Mouse (Mus musculus): ENCODE measurements around the gene Zcchc18. TPM values are rescaled to one million over a fixed set of nuclear protein-coding genes. Genes with fewer than 3 reads are reported as not detected.
A peak's percentile ranks its signal among the peaks of the same experiment; 100 is the strongest.
"Not testable (repeated sequence)": the region's sequence is repeated elsewhere in the genome, so short reads cannot be mapped to it uniquely, and the experiment has no call there.

The Zcchc18 gene
- polyA plus RNA-seq (2015; fragmentation: Nextera tagmentation; extraction: Ambion mirVana), result 1.9 and 2.0 TPM in 2 replicates

GRCm38 (mm10) chrX:136992978-136993547 lies at the start of gene Zcchc18:
Gene Zcchc18, plus strand, starts transcription at chrX:136993155.
- Histone ChIP-seq H3K4me3 (ENCODE audit: low read length) (peak within 1 kb of the TSS; percentile 30), H3K36me3 (ENCODE audit: control insufficient read depth, insufficient read depth) (no peaks in the 10 kb centered on the region), H3K9me3 (replicated peaks; ENCODE audit: control insufficient read depth, low read length) (no peaks in the 10 kb centered on the region), H3K4me2 (ENCODE audit: low read depth, low read length) (peak within 1 kb of the TSS; percentile 52), H3K9ac (ENCODE audit: low read length) (no peak within 1 kb of the TSS), H3K27ac (ENCODE audit: low read length) (no peak within 1 kb of the TSS), H3K27me3 (ENCODE audit: control insufficient read depth, insufficient read depth, low read length) (peaks cover 3% of the 10 kb centered on the region; the same call in 1 of the 2 replicates), H3K4me1 (ENCODE audit: control insufficient read depth, insufficient read depth, low read length) (no peaks in the 10 kb centered on the region)
- 11% methylated on average over 26 of the region's 26 CpGs for WGBS
- peak; percentile 92 for ATAC-seq (replicated peaks; ENCODE audit: extremely low read depth, insufficient read depth, low FRiP score)

GRCm38 (mm10) chrX:136957583-136958279 lies 35.2 kb upstream of the Zcchc18 start:
- Histone ChIP-seq H3K4me3 (ENCODE audit: low read length) (peak overlapping the region; percentile 33), H3K4me2 (ENCODE audit: low read depth, low read length) (peak overlapping the region; percentile 60)
- ATAC-seq (replicated peaks; ENCODE audit: extremely low read depth, insufficient read depth, low FRiP score), result peak; percentile 75
- not testable (repeated sequence) for H3K9me3 ChIP-seq (replicated peaks; ENCODE audit: control insufficient read depth, low read length); H3K4me1 ChIP-seq (ENCODE audit: control insufficient read depth, insufficient read depth, low read length); H3K36me3 ChIP-seq (ENCODE audit: control insufficient read depth, insufficient read depth); H3K9ac ChIP-seq (ENCODE audit: low read length); H3K27ac ChIP-seq (ENCODE audit: low read length); H3K27me3 ChIP-seq (ENCODE audit: control insufficient read depth, insufficient read depth, low read length)
- 20% methylated on average over 13 of the region's 13 CpGs for WGBS

- 50% methylated on average over 5 of the region's 5 CpGs for WGBS
- ATAC-seq (replicated peaks; ENCODE audit: extremely low read depth, insufficient read depth, low FRiP score), result not testable (repeated sequence)
Measured at GRCm38 (mm10) chrX:136958300-136958699, 34.7 kb upstream of the Zcchc18 start.

DNA sequence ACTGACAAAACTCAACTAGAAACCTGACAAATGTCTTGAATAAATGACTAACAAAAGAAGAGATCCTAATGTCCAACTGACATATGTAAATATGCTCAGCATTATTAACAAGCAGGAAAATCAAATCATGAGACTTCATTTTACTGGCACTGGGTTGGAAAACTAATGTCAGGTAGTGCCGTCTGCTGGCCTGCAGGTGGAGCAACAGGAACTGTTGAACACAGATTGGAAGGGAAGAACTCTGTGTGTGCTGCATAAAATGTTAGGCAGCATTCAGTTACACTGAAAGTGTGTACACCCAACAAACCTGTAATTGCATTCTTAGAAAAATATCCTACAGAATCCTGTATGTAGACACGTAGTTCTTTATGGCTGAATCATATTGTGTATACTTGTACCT lies 33.3 kb upstream of the Zcchc18 start:
- H3K27ac ChIP-seq (ENCODE audit: low read length), result no peak overlapping the region
- ATAC-seq (replicated peaks; ENCODE audit: extremely low read depth, insufficient read depth, low FRiP score), result no peak
- no peaks in the 10 kb centered on the region for H3K27me3 ChIP-seq (ENCODE audit: control insufficient read depth, insufficient read depth, low read length)
- H3K4me3 ChIP-seq (ENCODE audit: low read length), result no peak overlapping the region
- 26% methylated on average over 2 of the region's 2 CpGs for WGBS
- 0 out of 2 replicates have a peak, but pooled peaks cover 4% of the 10 kb centered on the region for H3K9me3 ChIP-seq (replicated peaks; ENCODE audit: control insufficient read depth, low read length)
- no peaks in the 10 kb centered on the region for H3K4me1 ChIP-seq (ENCODE audit: control insufficient read depth, insufficient read depth, low read length)
- H3K9ac ChIP-seq (ENCODE audit: low read length), result no peak overlapping the region
- no peaks in the 10 kb centered on the region for H3K36me3 ChIP-seq (ENCODE audit: control insufficient read depth, insufficient read depth)
- no peak overlapping the region for H3K4me2 ChIP-seq (ENCODE audit: low read depth, low read length)

More at GRCm38 (mm10) chrX:136958300-136958699, 34.7 kb upstream of the Zcchc18 start:
- H3K4me1 ChIP-seq (ENCODE audit: control insufficient read depth, insufficient read depth, low read length); H3K9me3 ChIP-seq (replicated peaks; ENCODE audit: control insufficient read depth, low read length); H3K9ac ChIP-seq (ENCODE audit: low read length); H3K27me3 ChIP-seq (ENCODE audit: control insufficient read depth, insufficient read depth, low read length); H3K27ac ChIP-seq (ENCODE audit: low read length); H3K36me3 ChIP-seq (ENCODE audit: control insufficient read depth, insufficient read depth): not testable (repeated sequence)
- H3K4me2 ChIP-seq (ENCODE audit: low read depth, low read length), result peak overlapping the region; percentile 60
- H3K4me3 ChIP-seq (ENCODE audit: low read length), result peak overlapping the region; percentile 33

GRCm38 (mm10) chrX:136975397-136975796 lies 17.6 kb upstream of the Zcchc18 start, which contains the start of gene Tmsb15b2:
Gene Tmsb15b2, minus strand, starts transcription at chrX:136975497.
- WGBS, result 82% methylated on average over 6 of the region's 6 CpGs
- H3K9ac ChIP-seq (ENCODE audit: low read length), result peak within 1 kb of the TSS; percentile 66

DNA sequence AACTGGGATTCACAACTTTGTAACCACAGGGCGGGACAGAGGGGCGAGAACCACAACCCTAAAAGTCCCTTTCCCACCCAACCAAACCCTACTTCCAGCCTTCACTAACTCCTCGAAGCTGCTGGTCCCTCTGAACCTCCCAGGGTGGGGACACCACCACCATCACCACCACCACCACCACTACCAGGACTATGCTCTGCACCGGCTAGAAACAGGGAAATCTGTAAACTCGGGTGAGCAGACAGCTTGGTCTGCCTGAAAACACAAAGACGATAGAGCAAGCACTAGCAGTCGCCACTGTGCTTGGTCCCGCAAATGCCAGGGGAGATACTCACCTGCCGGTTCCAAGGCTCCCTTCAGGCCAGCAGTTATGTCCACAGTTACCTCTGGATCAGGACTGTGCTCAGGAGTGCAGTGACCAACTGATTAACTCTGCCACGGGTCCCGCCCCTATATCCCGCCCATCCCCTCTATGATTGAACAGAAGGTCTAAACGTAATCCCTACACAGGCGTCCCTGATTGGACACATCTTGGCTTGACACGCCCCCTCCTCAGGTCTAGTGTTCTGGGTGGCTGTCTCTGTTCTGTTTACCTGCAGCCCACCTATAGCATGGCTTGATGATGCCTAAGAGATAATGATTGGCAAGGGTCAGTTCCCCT lies 16.4 kb upstream of the Zcchc18 start, which contains the start of the genes Tmsb15l and Tmsb15b1:
Gene Tmsb15l (minus strand): TSS at position 446 of the 661 bp plus-strand sequence.
Gene Tmsb15b1 (minus strand): TSS at position 451 of the 661 bp plus-strand sequence.
- Histone ChIP-seq H3K9ac (ENCODE audit: low read length) (peak within 1 kb of the TSS; percentile 66), H3K9me3 (replicated peaks; ENCODE audit: control insufficient read depth, low read length) (no peaks in the 10 kb centered on the region), H3K27ac (ENCODE audit: low read length) (no peak within 1 kb of the TSS), H3K4me3 (ENCODE audit: low read length) (peak within 1 kb of the TSS; percentile 46), H3K4me2 (ENCODE audit: low read depth, low read length) (peak within 1 kb of the TSS; percentile 66), H3K36me3 (ENCODE audit: control insufficient read depth, insufficient read depth) (no peaks in the 10 kb centered on the region), H3K27me3 (ENCODE audit: control insufficient read depth, insufficient read depth, low read length) (no peaks in the 10 kb centered on the region), H3K4me1 (ENCODE audit: control insufficient read depth, insufficient read depth, low read length) (no peaks in the 10 kb centered on the region)
- 25% methylated on average over 15 of the region's 15 CpGs for WGBS
- ATAC-seq (replicated peaks; ENCODE audit: extremely low read depth, insufficient read depth, low FRiP score), result peak; percentile 99

More at GRCm38 (mm10) chrX:136975397-136975796, 17.6 kb upstream of the Zcchc18 start, which contains the start of gene Tmsb15b2:
- not testable (repeated sequence) for H3K36me3 ChIP-seq (ENCODE audit: control insufficient read depth, insufficient read depth); H3K9me3 ChIP-seq (replicated peaks; ENCODE audit: control insufficient read depth, low read length); H3K27me3 ChIP-seq (ENCODE audit: control insufficient read depth, insufficient read depth, low read length); H3K27ac ChIP-seq (ENCODE audit: low read length); ATAC-seq (replicated peaks; ENCODE audit: extremely low read depth, insufficient read depth, low FRiP score); H3K4me1 ChIP-seq (ENCODE audit: control insufficient read depth, insufficient read depth, low read length)
- peak within 1 kb of the TSS; percentile 46 for H3K4me3 ChIP-seq (ENCODE audit: low read length)
- peak within 1 kb of the TSS; percentile 66 for H3K4me2 ChIP-seq (ENCODE audit: low read depth, low read length)

- H3K4me3 ChIP-seq (ENCODE audit: low read length), result no peak overlapping the region
- no peak overlapping the region for H3K9ac ChIP-seq (ENCODE audit: low read length)
- no peak overlapping the region for H3K27ac ChIP-seq (ENCODE audit: low read length)
- H3K27me3 ChIP-seq (ENCODE audit: control insufficient read depth, insufficient read depth, low read length), result no peaks in the 10 kb centered on the region
- no peaks in the 10 kb centered on the region for H3K4me1 ChIP-seq (ENCODE audit: control insufficient read depth, insufficient read depth, low read length)
- H3K9me3 ChIP-seq (replicated peaks; ENCODE audit: control insufficient read depth, low read length), result no peaks in the 10 kb centered on the region
- no peaks in the 10 kb centered on the region for H3K36me3 ChIP-seq (ENCODE audit: control insufficient read depth, insufficient read depth)
- ATAC-seq (replicated peaks; ENCODE audit: extremely low read depth, insufficient read depth, low FRiP score), result no peak
- H3K4me2 ChIP-seq (ENCODE audit: low read depth, low read length), result no peak overlapping the region
Measured at GRCm38 (mm10) chrX:136978616-136979015, 14.3 kb upstream of the Zcchc18 start.

DNA sequence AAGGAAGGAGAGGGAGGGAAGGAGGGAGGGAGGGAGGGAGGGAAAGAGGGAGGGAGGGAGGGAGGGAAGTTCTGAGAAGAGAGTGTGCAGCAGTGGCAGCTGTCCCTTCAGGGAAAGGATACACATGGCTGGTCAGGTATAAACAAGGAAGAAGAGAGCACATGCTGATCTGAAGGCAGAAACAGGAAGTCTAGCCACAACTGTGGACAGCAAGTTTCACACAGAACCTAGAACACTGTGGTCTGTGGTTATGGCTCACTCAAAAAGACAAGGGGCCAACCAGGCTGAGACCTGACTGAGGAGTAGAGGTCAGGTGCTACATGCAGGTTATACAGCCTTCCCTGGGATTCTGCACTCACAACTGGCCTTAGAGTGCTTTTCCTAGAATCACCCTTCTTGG lies 6.9 kb upstream of the Zcchc18 start:
- ATAC-seq (replicated peaks; ENCODE audit: extremely low read depth, insufficient read depth, low FRiP score), result no peak
- Histone ChIP-seq H3K9ac (ENCODE audit: low read length) (no peak overlapping the region), H3K36me3 (ENCODE audit: control insufficient read depth, insufficient read depth) (no peaks in the 10 kb centered on the region)

GRCm38 (mm10) chrX:136991274-136991673 lies 1.7 kb upstream of the Zcchc18 start:
- Histone ChIP-seq H3K4me2 (ENCODE audit: low read depth, low read length) (no peak overlapping the region), H3K4me3 (ENCODE audit: low read length) (no peak overlapping the region), H3K9ac (ENCODE audit: low read length) (no peak overlapping the region), H3K27me3 (ENCODE audit: control insufficient read depth, insufficient read depth, low read length) (peaks cover 3% of the 10 kb centered on the region; the same call in 1 of the 2 replicates), H3K36me3 (ENCODE audit: control insufficient read depth, insufficient read depth) (no peaks in the 10 kb centered on the region), H3K9me3 (replicated peaks; ENCODE audit: control insufficient read depth, low read length) (no peaks in the 10 kb centered on the region), H3K4me1 (ENCODE audit: control insufficient read depth, insufficient read depth, low read length) (no peaks in the 10 kb centered on the region), H3K27ac (ENCODE audit: low read length) (no peak overlapping the region)
- WGBS, result 44% methylated on average over 2 of the region's 2 CpGs
- ATAC-seq (replicated peaks; ENCODE audit: extremely low read depth, insufficient read depth, low FRiP score), result no peak

More for the DNA sequence above, 6.9 kb upstream of the Zcchc18 start:
- no peak overlapping the region for H3K4me3 ChIP-seq (ENCODE audit: low read length)
- no peaks in the 10 kb centered on the region for H3K4me1 ChIP-seq (ENCODE audit: control insufficient read depth, insufficient read depth, low read length)
- H3K9me3 ChIP-seq (replicated peaks; ENCODE audit: control insufficient read depth, low read length), result no peaks in the 10 kb centered on the region
- H3K4me2 ChIP-seq (ENCODE audit: low read depth, low read length), result no peak overlapping the region
- H3K27ac ChIP-seq (ENCODE audit: low read length), result no peak overlapping the region
- H3K27me3 ChIP-seq (ENCODE audit: control insufficient read depth, insufficient read depth, low read length), result no peaks in the 10 kb centered on the region
